ENCODE assay signal across 8 mouse cellular contexts in genomic region chr11:40690444-40691127, GRCm38 (mm10). TPM values are rescaled to one million over a fixed set of nuclear protein-coding genes. Genes with fewer than 3 reads are reported as not detected.
DNase-seq lines count a peak whose midpoint lies in the region; ATAC-seq and TF ChIP-seq lines count a peak whose summit lies in the region.

No protein-coding gene starts in this region.

- WGBS in hindbrain, embryonic 13.5 days: 78% methylated on average over 5 of the region's 5 CpGs
- 84% methylated on average over 5 of the region's 5 CpGs for WGBS in hindbrain, embryonic 11.5 days
- WGBS in limb, embryonic 15.5 days: 48% methylated on average over 5 of the region's 5 CpGs

- peaks cover 17% of the 10 kb centered on the region for H3K36me3 ChIP-seq in hindbrain, embryonic 13.5 days
- H3K36me3 ChIP-seq in hindbrain, embryonic 11.5 days (ENCODE audit: control insufficient read depth, insufficient read depth, low read length): no peaks in the 10 kb centered on the region
- H3K36me3 ChIP-seq in CH12.LX (replicated peaks in 1 of 2; ENCODE audit: control insufficient read depth in 1 of 2, insufficient read depth in 1 of 2, low read length in 1 of 2): peaks cover 24 to 42% of the 10 kb centered on the region in 2 experiments
- peaks cover 13% of the 10 kb centered on the region; the same call in 1 of the 2 replicates for H3K36me3 ChIP-seq in limb, embryonic 15.5 days

- no peak overlapping the region for H3K27ac ChIP-seq in hindbrain, embryonic 13.5 days
- no peak overlapping the region for H3K27ac ChIP-seq in hindbrain, embryonic 11.5 days (ENCODE audit: low read depth, low read length)
- no peak overlapping the region for H3K27ac ChIP-seq in CH12.LX (ENCODE audit: insufficient read depth, low read depth)
- H3K27ac ChIP-seq in embryonic fibroblast, embryonic 13.5 days (ENCODE audit: insufficient read depth, low read length): peak overlapping the region; percentile 36; the same call in 1 of the 2 replicates
- peak overlapping the region; percentile 63 for H3K27ac ChIP-seq in limb, embryonic 15.5 days

- H3K4me1 ChIP-seq in hindbrain, embryonic 13.5 days (replicated peaks): peaks cover 37% of the 10 kb centered on the region
- H3K4me1 ChIP-seq in hindbrain, embryonic 11.5 days (replicated peaks; ENCODE audit: control insufficient read depth, insufficient read depth, low read length): peaks cover 4% of the 10 kb centered on the region; the same call in 1 of the 2 replicates
- peaks cover 7 to 20% of the 10 kb centered on the region in 2 experiments for H3K4me1 ChIP-seq in CH12.LX (ENCODE audit: control insufficient read depth in 1 of 2, insufficient read depth in 2 of 2)
- peaks cover 10% of the 10 kb centered on the region; the same call in 1 of the 2 replicates for H3K4me1 ChIP-seq in embryonic fibroblast, embryonic 13.5 days (ENCODE audit: control insufficient read depth, insufficient read depth, low read length)
- peaks cover 21% of the 10 kb centered on the region for H3K4me1 ChIP-seq in limb, embryonic 15.5 days

- TF ChIP-seq EP300 in CH12.LX (IDR thresholded peaks at IDR 0.05; ENCODE audit: low read length): no peak

- no peak for DNase-seq in hindbrain, embryonic 11.5 days (ENCODE audit: low spot score)
- DNase-seq in CH12.LX (ENCODE audit: extremely low read depth): no peak
- DNase-seq in thymus, postnatal 36 days: no peak
- no peak for DNase-seq in cerebellum, adult 11-12 months
- no peak for DNase-seq in layer of hippocampus, adult 8-10 months (ENCODE audit: low spot score in 2 of 2)

- in situ Hi-C loops in CH12.LX (cut with MboI; ENCODE audit: low pct_ligation_motif_present, low pct_unique_long_range_greater_than_20kb, low sequenced_read_pairs): loop anchor here (10.0 kb wide), 1 partner anchor 64 kb away; the partner anchor contains the start of gene Ccng1

- H3K4me2 ChIP-seq in hindbrain, embryonic 13.5 days: peak overlapping the region; percentile 96
- no peak overlapping the region for H3K4me2 ChIP-seq in hindbrain, embryonic 11.5 days (replicated peaks; ENCODE audit: low read depth, low read length)
- H3K4me2 ChIP-seq in CH12.LX (ENCODE audit: insufficient read depth, low read depth, poor library complexity, severe bottlenecking): peak overlapping the region; percentile 87; the same call in 1 of the 2 replicates
- H3K4me2 ChIP-seq in limb, embryonic 15.5 days: peak overlapping the region; percentile 83

- TF ChIP-seq CTCF in CH12.LX (conservative IDR thresholded peaks at IDR 0.05 in 1 of 2, IDR thresholded peaks at IDR 0.05 in 1 of 2; ENCODE audit: low read depth in 2 of 2, low read length in 2 of 2): no peak
- no peak for TF ChIP-seq CTCF in embryonic fibroblast, embryonic 13.5 days (IDR thresholded peaks at IDR 0.05; ENCODE audit: borderline replicate concordance, insufficient read depth, low read length)

- no peak for ATAC-seq in hindbrain, embryonic 13.5 days (ENCODE audit: low FRiP score)
- ATAC-seq in hindbrain, embryonic 11.5 days (ENCODE audit: low FRiP score): no peak
- ATAC-seq in limb, embryonic 15.5 days (ENCODE audit: insufficient number of reproducible peaks, low FRiP score, low TSS enrichment, low read depth): no peak

- dilution Hi-C loops in CH12.LX (cut with MboI; ENCODE audit: extremely low pct_ligation_motif_present, extremely low pct_unique_long_range_greater_than_20kb, low sequenced_read_pairs): no loop called here

- H3K79me2 ChIP-seq in CH12.LX (replicated peaks; ENCODE audit: control insufficient read depth, extremely low read depth, insufficient read depth, poor library complexity, severe bottlenecking): peaks cover 49% of the 10 kb centered on the region

- no peaks in the 10 kb centered on the region for H3K9me3 ChIP-seq in hindbrain, embryonic 13.5 days
- no peaks in the 10 kb centered on the region for H3K9me3 ChIP-seq in hindbrain, embryonic 11.5 days (ENCODE audit: control insufficient read depth, low read length)
- no peaks in the 10 kb centered on the region for H3K9me3 ChIP-seq in CH12.LX (replicated peaks; ENCODE audit: low read length)
- no peaks in the 10 kb centered on the region for H3K9me3 ChIP-seq in limb, embryonic 15.5 days

- H3K27me3 ChIP-seq in hindbrain, embryonic 13.5 days: no peaks in the 10 kb centered on the region
- H3K27me3 ChIP-seq in hindbrain, embryonic 11.5 days (ENCODE audit: control insufficient read depth, insufficient read depth, low read length): no peaks in the 10 kb centered on the region
- no peaks in the 10 kb centered on the region for H3K27me3 ChIP-seq in CH12.LX (replicated peaks)
- no peaks in the 10 kb centered on the region for H3K27me3 ChIP-seq in limb, embryonic 15.5 days

- no peak overlapping the region; the same call in 1 of the 2 replicates for H3K4me3 ChIP-seq in hindbrain, embryonic 13.5 days
- H3K4me3 ChIP-seq in hindbrain, embryonic 11.5 days (ENCODE audit: low read depth, low read length): no peak overlapping the region
- H3K4me3 ChIP-seq in CH12.LX (replicated peaks in 1 of 3; ENCODE audit: low read depth in 2 of 3, low read length in 2 of 3, poor library complexity in 1 of 3): peak overlapping the region in 2 of 3 experiments; percentile 12 to 89
- peak overlapping the region; percentile 89 for H3K4me3 ChIP-seq in embryonic fibroblast, embryonic 13.5 days (ENCODE audit: insufficient read depth, low read length)
- H3K4me3 ChIP-seq in limb, embryonic 15.5 days: peak overlapping the region; percentile 94

- TF ChIP-seq POLR2A in CH12.LX (IDR thresholded peaks at IDR 0.05; ENCODE audit: low read depth, low read length): no peak
- TF ChIP-seq POLR2A in embryonic fibroblast, embryonic 13.5 days (IDR thresholded peaks at IDR 0.05; ENCODE audit: low read depth, low read length): no peak

- H3K9ac ChIP-seq in hindbrain, embryonic 13.5 days: peak overlapping the region; percentile 88; the same call in 1 of the 2 replicates
- no peak overlapping the region for H3K9ac ChIP-seq in hindbrain, embryonic 11.5 days (ENCODE audit: low read depth, low read length)
- H3K9ac ChIP-seq in CH12.LX (ENCODE audit: insufficient read depth, low read depth): no peak overlapping the region
- no peak overlapping the region for H3K9ac ChIP-seq in limb, embryonic 15.5 days

- TF ChIP-seq RAD21 in CH12.LX (IDR thresholded peaks at IDR 0.05; ENCODE audit: low read depth, low read length): no peak

TF ChIP-seq in CH12.LX, 34 proteins besides CTCF, POLR2A, EP300 and RAD21 (continues in another document):
- TF ChIP-seq MAZ (IDR thresholded peaks at IDR 0.05; ENCODE audit: low read depth, low read length): no peak
- TF ChIP-seq RCOR1 (conservative IDR thresholded peaks at IDR 0.05; ENCODE audit: low read depth, low read length): no peak
- TF ChIP-seq ETS1 (conservative IDR thresholded peaks at IDR 0.05; ENCODE audit: low read depth, low read length): no peak
- no peak for TF ChIP-seq TBP (conservative IDR thresholded peaks at IDR 0.05; ENCODE audit: low read depth, low read length)
- no peak for TF ChIP-seq SMC3 (IDR thresholded peaks at IDR 0.05; ENCODE audit: low read depth, low read length)
- TF ChIP-seq HCFC1 (IDR thresholded peaks at IDR 0.05; ENCODE audit: low read depth, low read length): no peak
- TF ChIP-seq MEF2A (IDR thresholded peaks at IDR 0.05; ENCODE audit: borderline replicate concordance, low read depth, low read length): no peak
- TF ChIP-seq ZKSCAN1 (IDR thresholded peaks at IDR 0.05; ENCODE audit: borderline replicate concordance, low read depth, low read length): no peak
- no peak for TF ChIP-seq SIN3A (IDR thresholded peaks at IDR 0.05; ENCODE audit: low read length)
- TF ChIP-seq ZMIZ1 (IDR thresholded peaks at IDR 0.05; ENCODE audit: low read depth, low read length): no peak
- no peak for TF ChIP-seq TCF12 (IDR thresholded peaks at IDR 0.05; ENCODE audit: low read depth, low read length)
- TF ChIP-seq ZNF384 (IDR thresholded peaks at IDR 0.05; ENCODE audit: low read depth, low read length): no peak
- TF ChIP-seq MYC (IDR thresholded peaks at IDR 0.05; ENCODE audit: low read depth, low read length): no peak
- TF ChIP-seq ELF1 (IDR thresholded peaks at IDR 0.05; ENCODE audit: low read depth, low read length): no peak
- TF ChIP-seq USF2 (conservative IDR thresholded peaks at IDR 0.05; ENCODE audit: low read depth, low read length): no peak

RNA-seq across cellular contexts. Expression of gene Mat2b, which starts 4.4 kb away (rescaled TPM):
- polyA plus RNA-seq in hindbrain, embryonic 13.5 days (2015; fragmentation: Nextera tagmentation; extraction: Ambion mirVana): 65.8 and 70.0 TPM in 2 replicates
- 105 and 107 TPM in 2 replicates for polyA plus RNA-seq in hindbrain, embryonic 11.5 days (2014; fragmentation: Nextera tagmentation; extraction: Ambion mirVana)
- 69.3 and 71.3 TPM in 2 replicates for total RNA-seq in CH12.LX (2012; rRNA removed)
- 122 and 138 TPM in 2 replicates for total RNA-seq in CH12.LX (2014; rRNA removed)
- polyA plus RNA-seq in CH12.LX (2012; ENCODE audit: insufficient read length, low read depth): 99.8 and 100 TPM in 2 replicates
- 57.3 and 70.6 TPM in 2 replicates for polyA plus RNA-seq in embryonic fibroblast, embryonic 13.5 days (2011; ENCODE audit: insufficient read length, low read depth, missing spikeins)
- 104 and 109 TPM in 2 replicates for polyA plus RNA-seq in limb, embryonic 15.5 days (2015; fragmentation: Nextera tagmentation; extraction: Ambion mirVana)
- total RNA-seq in layer of hippocampus, adult 8-10 months (2022): 100 to 1,000 TPM; 120 to 127 (median 125) TPM

RNA-seq across cellular contexts. Expression of gene Hmmr, which starts 42.6 kb away (rescaled TPM):
- 10.0 and 11.2 TPM in 2 replicates for polyA plus RNA-seq in hindbrain, embryonic 13.5 days (2015; fragmentation: Nextera tagmentation; extraction: Ambion mirVana)
- 55.0 TPM in 2 replicates for polyA plus RNA-seq in hindbrain, embryonic 11.5 days (2014; fragmentation: Nextera tagmentation; extraction: Ambion mirVana)
- 64.2 and 70.6 TPM in 2 replicates for total RNA-seq in CH12.LX (2012; rRNA removed)
- 109 and 138 TPM in 2 replicates for total RNA-seq in CH12.LX (2014; rRNA removed)
- 64.3 and 65.3 TPM in 2 replicates for polyA plus RNA-seq in CH12.LX (2012; ENCODE audit: insufficient read length, low read depth)
- polyA plus RNA-seq in embryonic fibroblast, embryonic 13.5 days (2011; ENCODE audit: insufficient read length, low read depth, missing spikeins): 30.9 and 42.8 TPM in 2 replicates
- polyA plus RNA-seq in limb, embryonic 15.5 days (2015; fragmentation: Nextera tagmentation; extraction: Ambion mirVana): 36.7 and 37.0 TPM in 2 replicates
- total RNA-seq in layer of hippocampus, adult 8-10 months (2022): under 1 TPM in 3 of 4 experiments, not detected in 1; 0.37 to 0.57 (median 0.45) TPM

RNA-seq across cellular contexts. Expression of gene Nudcd2, which starts 42.9 kb away (rescaled TPM):
- 74.8 and 79.1 TPM in 2 replicates for polyA plus RNA-seq in hindbrain, embryonic 13.5 days (2015; fragmentation: Nextera tagmentation; extraction: Ambion mirVana)
- polyA plus RNA-seq in hindbrain, embryonic 11.5 days (2014; fragmentation: Nextera tagmentation; extraction: Ambion mirVana): 184 and 196 TPM in 2 replicates
- total RNA-seq in CH12.LX (2012; rRNA removed) (89.8 and 109 TPM in 2 replicates), CH12.LX (2014; rRNA removed) (221 and 265 TPM in 2 replicates)
- 107 and 119 TPM in 2 replicates for polyA plus RNA-seq in CH12.LX (2012; ENCODE audit: insufficient read length, low read depth)
- polyA plus RNA-seq in embryonic fibroblast, embryonic 13.5 days (2011; ENCODE audit: insufficient read length, low read depth, missing spikeins): 96.4 and 104 TPM in 2 replicates
- polyA plus RNA-seq in limb, embryonic 15.5 days (2015; fragmentation: Nextera tagmentation; extraction: Ambion mirVana): 120 and 129 TPM in 2 replicates
- total RNA-seq in layer of hippocampus, adult 8-10 months (2022): 10 to 100 TPM; 16.7 to 21.6 (median 18.3) TPM

Comparison
In these comparisons a context has a peak if more than half of its experiments do, and no peak if none do; other contexts are left out.
1. H3K27ac ChIP-seq: peak in embryonic fibroblast, embryonic 13.5 days (single experiment) and limb, embryonic 15.5 days (single experiment); none in hindbrain, embryonic 13.5 days (single experiment), hindbrain, embryonic 11.5 days (single experiment) and CH12.LX (single experiment).
2. H3K4me3 ChIP-seq: peak in CH12.LX (2 of 3), embryonic fibroblast, embryonic 13.5 days (single experiment) and limb, embryonic 15.5 days (single experiment); none in hindbrain, embryonic 13.5 days (single experiment) and hindbrain, embryonic 11.5 days (single experiment).